Mouse (Mus musculus) E14TG2a.4 (cell line): ENCODE data around the gene Ano8.

ENCODE experiments used
- H3K27me3 ChIP-seq: 2 replicates; pipeline ENCODE4 v1.6.1; 2014; ENCODE audit warnings: low read length, control low read depth; ENCODE audit not compliant: insufficient read depth
- H3K36me3 ChIP-seq: 2 replicates; pipeline ENCODE4 v1.6.1; 2014; ENCODE audit warnings: low read length, control low read depth; ENCODE audit not compliant: insufficient read depth
- H3K4me1 ChIP-seq: replicated peaks from 2 replicates; pipeline ENCODE4 v1.6.1; 2014; ENCODE audit warnings: low read depth, low read length, control low read depth
- H3K4me3 ChIP-seq: replicated peaks from 2 replicates; pipeline ENCODE4 v1.5.1; 2014; ENCODE audit warnings: mild to moderate bottlenecking, low read length
- H3K9me3 ChIP-seq: 2 replicates; pipeline ENCODE4 v1.6.1; 2014; ENCODE audit warnings: low read length, control low read depth
- CTCF ChIP-seq: conservative IDR thresholded peaks from 2 replicates; pipeline ENCODE4 v1.5.1; 2014; ENCODE audit warnings: low read length
- NANOG ChIP-seq: IDR thresholded peaks from 2 replicates; pipeline ENCODE4 v1.6.1; 2014; ENCODE audit warnings: borderline replicate concordance, low read length, mixed read lengths
- POU5F1 ChIP-seq: IDR thresholded peaks from 2 replicates; pipeline ENCODE4 v1.6.1; 2014; ENCODE audit warnings: low read length, borderline replicate concordance

Gene Ano8

GRCm38 (mm10) chr8:71495039-71495438 lies 9.3 kb upstream of the Ano8 start:
- Histone ChIP-seq H3K9me3 (no peaks in the 10 kb centered on the region), H3K4me3 (peak overlapping the region; percentile 23; the same call in 1 of the 2 replicates), H3K36me3 (peaks cover 60% of the 10 kb centered on the region), H3K27me3 (no peaks in the 10 kb centered on the region), H3K4me1 (peaks cover 82% of the 10 kb centered on the region)
- peak; percentile 52 for TF ChIP-seq CTCF
- no peak for TF ChIP-seq NANOG
- no peak for TF ChIP-seq POU5F1

- H3K4me3 ChIP-seq, result peak overlapping the region; percentile 95
- peaks cover 76% of the 10 kb centered on the region for H3K4me1 ChIP-seq
- H3K36me3 ChIP-seq, result peaks cover 42% of the 10 kb centered on the region
- TF ChIP-seq CTCF (no peak), POU5F1 (no peak), NANOG (no peak)
- H3K27me3 ChIP-seq, result peaks cover 12% of the 10 kb centered on the region
- H3K9me3 ChIP-seq, result no peaks in the 10 kb centered on the region
These were observed 2.7 kb upstream of the Ano8 start for GRCm38 (mm10) chr8:71488454-71488853.

GRCm38 (mm10) chr8:71487691-71488445 lies 2.1 kb upstream of the Ano8 start, which contains the start of gene Gtpbp3:
Gene Gtpbp3, plus strand, starts transcription at chr8:71488103.
- TF ChIP-seq NANOG (no peak), CTCF (no peak), POU5F1 (no peak)
- H3K36me3 ChIP-seq, result peaks cover 42% of the 10 kb centered on the region
- peaks cover 79% of the 10 kb centered on the region for H3K4me1 ChIP-seq
- H3K4me3 ChIP-seq, result peak within 1 kb of the TSS; percentile 95
- H3K9me3 ChIP-seq, result no peaks in the 10 kb centered on the region
- peaks cover 12% of the 10 kb centered on the region for H3K27me3 ChIP-seq

- H3K27me3 ChIP-seq, result peaks cover 24% of the 10 kb centered on the region
- peak overlapping the region; percentile 17; the same call in 1 of the 2 replicates for H3K4me3 ChIP-seq
- H3K4me1 ChIP-seq, result peaks cover 74% of the 10 kb centered on the region
- peaks cover 25% of the 10 kb centered on the region for H3K36me3 ChIP-seq
- TF ChIP-seq POU5F1, result no peak
- no peak for TF ChIP-seq CTCF
- TF ChIP-seq NANOG, result no peak
- H3K9me3 ChIP-seq, result no peaks in the 10 kb centered on the region
These were observed 370 bp upstream of the Ano8 start for GRCm38 (mm10) chr8:71486136-71486529.

GRCm38 (mm10) chr8:71484736-71485135 lies 1.0 kb downstream of the Ano8 start:
- H3K4me3 ChIP-seq, result peak overlapping the region; percentile 87
- peaks cover 73% of the 10 kb centered on the region for H3K4me1 ChIP-seq
- peaks cover 38% of the 10 kb centered on the region for H3K27me3 ChIP-seq
- H3K9me3 ChIP-seq, result no peaks in the 10 kb centered on the region
- peaks cover 11% of the 10 kb centered on the region for H3K36me3 ChIP-seq
- TF ChIP-seq NANOG (no peak), CTCF (no peak), POU5F1 (no peak)

GRCm38 (mm10) chr8:71483932-71484331 lies 1.8 kb downstream of the Ano8 start:
- Histone ChIP-seq H3K9me3 (no peaks in the 10 kb centered on the region), H3K4me1 (peaks cover 67% of the 10 kb centered on the region), H3K4me3 (peak overlapping the region; percentile 87; the same call in 1 of the 2 replicates), H3K27me3 (peaks cover 44% of the 10 kb centered on the region), H3K36me3 (0 out of 2 replicates have a peak, but pooled peaks cover 6% of the 10 kb centered on the region)
- TF ChIP-seq POU5F1, result no peak
- no peak for TF ChIP-seq CTCF
- TF ChIP-seq NANOG, result no peak

GRCm38 (mm10) chr8:71478943-71479342 lies 6.8 kb downstream of the Ano8 start:
- H3K4me1 ChIP-seq, result peaks cover 61% of the 10 kb centered on the region
- no peaks in the 10 kb centered on the region for H3K9me3 ChIP-seq
- peaks cover 23% of the 10 kb centered on the region for H3K36me3 ChIP-seq
- no peak overlapping the region for H3K4me3 ChIP-seq
- TF ChIP-seq NANOG, result no peak
- no peak for TF ChIP-seq POU5F1
- TF ChIP-seq CTCF, result no peak
- H3K27me3 ChIP-seq, result peaks cover 34% of the 10 kb centered on the region

- Histone ChIP-seq H3K36me3 (peaks cover 33% of the 10 kb centered on the region), H3K27me3 (peaks cover 33% of the 10 kb centered on the region), H3K4me3 (peak overlapping the region; percentile 80), H3K9me3 (no peaks in the 10 kb centered on the region), H3K4me1 (peaks cover 61% of the 10 kb centered on the region)
- TF ChIP-seq CTCF, result peak; percentile 89
- no peak for TF ChIP-seq POU5F1
These were observed 8.4 kb downstream of the Ano8 start for GRCm38 (mm10) chr8:71477196-71477845.
